ENCODE assay signal across 8 mouse cellular contexts in genomic region chrX:153723110-153723916, GRCm38 (mm10). TPM values are rescaled to one million over a fixed set of nuclear protein-coding genes. Genes with fewer than 3 reads are reported as not detected.
A peak's percentile ranks its signal among the peaks of the same experiment; 100 is the strongest.
DNase-seq lines count a peak whose midpoint lies in the region; ATAC-seq and TF ChIP-seq lines count a peak whose summit lies in the region.

Gene Nbdy, plus strand, starts transcription at chrX:153723590.

- no peak for TF ChIP-seq POLR2A in brain, embryonic 14.5 days (IDR thresholded peaks at IDR 0.05; ENCODE audit: borderline replicate concordance, extremely low read depth, insufficient read depth, insufficient read length, poor library complexity, severe bottlenecking)
- TF ChIP-seq POLR2A in limb, embryonic 14.5 days (IDR thresholded peaks at IDR 0.05; ENCODE audit: borderline replicate concordance, extremely low read depth, insufficient read depth, insufficient read length) = no peak

- WGBS in heart, embryonic 11.5 days (ENCODE audit: insufficient replicate concordance) = 11% methylated on average over 31 of the region's 32 CpGs
- 14% methylated on average over 32 of the region's 32 CpGs for WGBS in kidney, embryonic 15.5 days
- WGBS in limb, embryonic 14.5 days = 20% methylated on average over 30 of the region's 32 CpGs
- WGBS in midbrain, embryonic 15.5 days = 20% methylated on average over 32 of the region's 32 CpGs

- H3K4me1 ChIP-seq in erythroblast, embryonic 14.5 days (ENCODE audit: control insufficient read depth) = peaks cover 3% of the 10 kb centered on the region
- no peaks in the 10 kb centered on the region for H3K4me1 ChIP-seq in heart, embryonic 11.5 days (ENCODE audit: control insufficient read depth, insufficient read depth, low read length)
- no peaks in the 10 kb centered on the region for H3K4me1 ChIP-seq in kidney, embryonic 15.5 days
- peaks cover 4% of the 10 kb centered on the region; the same call in 1 of the 2 replicates for H3K4me1 ChIP-seq in limb, embryonic 14.5 days (ENCODE audit: control insufficient read depth, insufficient read depth, low read length)
- H3K4me1 ChIP-seq in midbrain, embryonic 15.5 days = 0 out of 2 replicates have a peak, but pooled peaks cover 2% of the 10 kb centered on the region

- peak within 1 kb of the TSS; percentile 50; the same call in 1 of the 2 replicates for H3K27ac ChIP-seq in heart, embryonic 11.5 days (ENCODE audit: low read depth, low read length)
- H3K27ac ChIP-seq in kidney, embryonic 15.5 days = peak within 1 kb of the TSS; percentile 76
- peak within 1 kb of the TSS; percentile 84 for H3K27ac ChIP-seq in limb, embryonic 14.5 days (replicated peaks; ENCODE audit: low read depth, low read length)
- H3K27ac ChIP-seq in midbrain, embryonic 15.5 days = peak within 1 kb of the TSS; percentile 87

- H3K4me3 ChIP-seq in erythroblast, embryonic 14.5 days (replicated peaks) = peak within 1 kb of the TSS; percentile 70
- H3K4me3 ChIP-seq in heart, embryonic 11.5 days (ENCODE audit: low read depth, low read length) = peak within 1 kb of the TSS; percentile 53
- peak within 1 kb of the TSS; percentile 62 for H3K4me3 ChIP-seq in kidney, embryonic 15.5 days (replicated peaks)
- peak within 1 kb of the TSS; percentile 54 for H3K4me3 ChIP-seq in limb, embryonic 14.5 days (replicated peaks; ENCODE audit: low read length)
- H3K4me3 ChIP-seq in midbrain, embryonic 15.5 days = peak within 1 kb of the TSS; percentile 55

- no peaks in the 10 kb centered on the region for H3K36me3 ChIP-seq in erythroblast, embryonic 14.5 days (ENCODE audit: control insufficient read depth)
- no peaks in the 10 kb centered on the region for H3K36me3 ChIP-seq in heart, embryonic 11.5 days (ENCODE audit: control insufficient read depth, insufficient read depth, low read length)
- 0 out of 2 replicates have a peak, but pooled peaks cover 3% of the 10 kb centered on the region for H3K36me3 ChIP-seq in kidney, embryonic 15.5 days
- 0 out of 2 replicates have a peak, but pooled peaks cover 3% of the 10 kb centered on the region for H3K36me3 ChIP-seq in limb, embryonic 14.5 days (ENCODE audit: control insufficient read depth, insufficient read depth, low read length)
- no peaks in the 10 kb centered on the region for H3K36me3 ChIP-seq in midbrain, embryonic 15.5 days (replicated peaks)

- H3K9me3 ChIP-seq in erythroblast, embryonic 14.5 days (ENCODE audit: control insufficient read depth, low read length) = no peaks in the 10 kb centered on the region
- no peaks in the 10 kb centered on the region for H3K9me3 ChIP-seq in heart, embryonic 11.5 days (replicated peaks; ENCODE audit: control insufficient read depth, low read length)
- H3K9me3 ChIP-seq in kidney, embryonic 15.5 days (replicated peaks) = no peaks in the 10 kb centered on the region
- H3K9me3 ChIP-seq in limb, embryonic 14.5 days (ENCODE audit: control insufficient read depth, low read length) = no peaks in the 10 kb centered on the region
- no peaks in the 10 kb centered on the region for H3K9me3 ChIP-seq in midbrain, embryonic 15.5 days

- no peaks in the 10 kb centered on the region for H3K27me3 ChIP-seq in erythroblast, embryonic 14.5 days (ENCODE audit: control insufficient read depth)
- no peaks in the 10 kb centered on the region for H3K27me3 ChIP-seq in heart, embryonic 11.5 days (ENCODE audit: control insufficient read depth, insufficient read depth, low read length)
- peaks cover 4% of the 10 kb centered on the region; the same call in 1 of the 2 replicates for H3K27me3 ChIP-seq in kidney, embryonic 15.5 days
- H3K27me3 ChIP-seq in limb, embryonic 14.5 days (ENCODE audit: control insufficient read depth, insufficient read depth, low read length) = no peaks in the 10 kb centered on the region
- H3K27me3 ChIP-seq in midbrain, embryonic 15.5 days (replicated peaks) = no peaks in the 10 kb centered on the region

- H3K9ac ChIP-seq in heart, embryonic 11.5 days (ENCODE audit: low read depth, low read length) = peak within 1 kb of the TSS; percentile 75
- peak within 1 kb of the TSS; percentile 59 for H3K9ac ChIP-seq in kidney, embryonic 15.5 days
- H3K9ac ChIP-seq in limb, embryonic 14.5 days (ENCODE audit: low read depth, low read length, severe bottlenecking) = peak within 1 kb of the TSS; percentile 72
- H3K9ac ChIP-seq in midbrain, embryonic 15.5 days = peak within 1 kb of the TSS; percentile 61

- H3K4me2 ChIP-seq in heart, embryonic 11.5 days = peak within 1 kb of the TSS; percentile 59
- peak within 1 kb of the TSS; percentile 59 for H3K4me2 ChIP-seq in kidney, embryonic 15.5 days
- peak within 1 kb of the TSS; percentile 45 for H3K4me2 ChIP-seq in limb, embryonic 14.5 days (replicated peaks; ENCODE audit: low read depth, low read length, severe bottlenecking)
- H3K4me2 ChIP-seq in midbrain, embryonic 15.5 days = peak within 1 kb of the TSS; percentile 54

- ATAC-seq in heart, embryonic 11.5 days (replicated peaks; ENCODE audit: insufficient number of reproducible peaks, low FRiP score, low TSS enrichment) = peak; percentile 81
- ATAC-seq in kidney, embryonic 15.5 days (replicated peaks; ENCODE audit: low FRiP score) = peak; percentile 96
- peak; percentile 92 for ATAC-seq in limb, embryonic 14.5 days (ENCODE audit: low FRiP score, low read depth)
- peak; percentile 97 for ATAC-seq in midbrain, embryonic 15.5 days (replicated peaks)

- no peak for TF ChIP-seq CTCF in brain, embryonic 14.5 days (IDR thresholded peaks at IDR 0.05; ENCODE audit: borderline replicate concordance, extremely low read depth, insufficient read depth, insufficient read length)

- DNase-seq in CD4-positive helper T cell, adult 2 months (ENCODE audit: low read depth, low spot score) = peak; percentile 55
- DNase-seq in brain, embryonic 14.5 days (ENCODE audit: low read depth) = peak; percentile 89
- DNase-seq in limb, embryonic 14.5 days (ENCODE audit: low spot score) = peak; percentile 76
- DNase-seq in spleen, adult 18-20 months = peak; percentile 9 to 14

RNA-seq across cellular contexts. Expression of gene Nbdy, which starts in this region (rescaled TPM):
- polyA plus RNA-seq in brain, embryonic 14.5 days (2012; rRNA removed) = 101 and 104 TPM in 2 replicates
- 1.4 and 1.9 TPM in 2 replicates for polyA plus RNA-seq in erythroblast, embryonic 14.5 days (2012)
- polyA plus RNA-seq in heart, embryonic 11.5 days (2014; fragmentation: Nextera tagmentation; extraction: Ambion mirVana) = 68.5 and 70.7 TPM in 2 replicates
- polyA plus RNA-seq in kidney, embryonic 15.5 days (2015; fragmentation: Nextera tagmentation; extraction: Ambion mirVana) = 97.8 and 107 TPM in 2 replicates
- 101 and 116 TPM in 2 replicates for polyA plus RNA-seq in limb, embryonic 14.5 days (2012; rRNA removed)
- polyA plus RNA-seq in limb, embryonic 14.5 days (2014; fragmentation: Nextera tagmentation; extraction: Ambion mirVana) = 134 and 142 TPM in 2 replicates
- polyA plus RNA-seq in midbrain, embryonic 15.5 days (2015; fragmentation: Nextera tagmentation; extraction: Ambion mirVana) = 130 and 146 TPM in 2 replicates

Comparison
In these comparisons a context has a peak if more than half of its experiments do, and no peak if none do; other contexts are left out.
1. Peak in every context shown above with its lines: DNase-seq, ATAC-seq, H3K4me3 ChIP-seq and H3K27ac ChIP-seq.
2. RNA of gene Nbdy (polyA plus RNA-seq): 130 to 146 TPM in midbrain, embryonic 15.5 days, 101 to 142 TPM in limb, embryonic 14.5 days, 101 to 104 TPM in brain, embryonic 14.5 days, 97.8 to 107 TPM in kidney, embryonic 15.5 days and 68.5 to 70.7 TPM in heart, embryonic 11.5 days; 1.4 to 1.9 TPM in erythroblast, embryonic 14.5 days; every median in the first group is over 10 times any median in the second.
3. DNase-seq: peak in every context shown above with its lines; median percentile 89 in brain, embryonic 14.5 days; 76 in limb, embryonic 14.5 days; 55 in CD4-positive helper T cell, adult 2 months; 12 in spleen, adult 18-20 months.